Mouse (Mus musculus): ENCODE data around the gene Hspa1a. TPM values are rescaled to one million over a fixed set of nuclear protein-coding genes. Genes with fewer than 3 reads are reported as not detected.
"Not testable (repeated sequence)": the region's sequence is repeated elsewhere in the genome, so short reads cannot be mapped to it uniquely, and the experiment has no call there.

Gene Hspa1a
- 2.3 and 2.9 TPM in 2 replicates for polyA plus RNA-seq (2014; fragmentation: Nextera tagmentation; extraction: Ambion mirVana)

DNA sequence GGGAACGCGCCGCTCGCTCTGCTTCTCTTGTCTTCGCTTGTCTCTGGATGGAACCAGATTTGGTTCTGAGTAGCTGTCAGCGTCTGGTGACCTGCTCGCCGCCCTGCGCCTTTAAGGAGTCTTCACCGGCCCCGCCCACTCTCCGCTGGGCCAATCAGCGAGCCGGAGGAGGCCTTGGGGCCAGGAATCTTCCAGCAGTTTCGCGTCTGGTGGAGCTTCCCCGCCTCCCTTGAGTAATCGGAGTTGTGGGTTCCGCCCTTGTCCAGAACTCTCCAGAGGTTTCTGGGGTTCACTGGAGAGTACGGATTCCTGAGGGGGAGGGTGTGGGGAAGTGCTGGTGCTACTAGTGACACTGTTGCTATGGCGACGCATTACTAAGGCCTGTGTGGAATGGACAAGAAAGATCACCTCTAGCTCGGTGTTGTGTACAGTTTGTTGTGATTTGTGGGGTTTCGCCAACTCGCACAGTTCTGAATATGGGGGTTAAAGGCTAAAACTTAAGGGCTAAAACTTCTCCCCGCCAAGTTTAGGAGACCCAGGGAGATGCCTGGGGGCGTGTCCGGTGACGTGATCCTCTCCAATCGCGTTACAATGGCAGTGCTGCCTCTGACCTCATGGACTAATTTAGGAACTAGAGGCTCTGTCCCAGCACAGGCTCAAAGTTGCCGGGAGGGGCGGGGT is at the start of gene Hspa1a, which contains the start of gene Hspa1l:
Gene Hspa1a (minus strand): TSS at position 88 of the 681 bp plus-strand sequence.
Gene Hspa1l (plus strand): TSS at position 635 of the 681 bp plus-strand sequence.
- 1% methylated on average over 25 of the region's 33 CpGs for WGBS
- H3K27ac ChIP-seq (replicated peaks in 1 of 2; ENCODE audit: control insufficient read depth in 1 of 2, insufficient read depth in 1 of 2, low read depth in 2 of 2, low read length in 2 of 2), result peak within 1 kb of the TSS; percentile 80 to 83
- ATAC-seq (ENCODE audit: insufficient number of reproducible peaks, insufficient read depth, low FRiP score, low read depth), result peak; percentile 89

DNA sequence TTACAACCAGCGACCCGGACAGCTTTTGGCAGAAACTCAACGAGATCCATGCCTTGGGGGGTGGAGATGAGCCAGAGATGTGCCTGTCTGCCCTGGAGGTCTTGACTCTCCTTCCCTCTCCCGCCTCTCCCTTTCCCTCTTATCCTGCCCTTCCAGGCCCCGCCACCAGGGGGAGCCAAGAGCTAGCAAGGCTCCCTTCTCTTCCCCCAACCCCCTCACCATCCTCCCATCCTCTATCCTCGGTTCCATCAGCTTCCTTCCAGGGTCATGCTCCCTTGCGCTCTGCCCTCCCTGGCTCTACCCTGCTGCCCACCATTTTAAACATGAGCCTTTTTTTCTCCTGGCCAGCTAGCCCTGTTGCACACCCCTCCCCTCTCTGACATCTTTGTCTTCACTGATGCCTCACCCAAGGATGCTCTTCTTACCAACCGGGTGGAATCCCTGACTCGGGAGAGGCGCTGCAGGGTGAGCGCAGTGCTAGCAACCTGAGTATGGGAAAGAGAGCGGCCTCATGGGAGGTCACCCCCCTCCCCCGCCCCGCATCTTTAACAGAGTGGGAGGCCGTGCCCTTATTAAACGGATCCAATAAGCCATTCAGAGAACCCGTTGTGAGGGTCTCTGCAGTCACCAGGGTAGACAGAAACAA is 49.3 kb upstream of the Hspa1a start:
- Histone ChIP-seq H3K9ac (ENCODE audit: low read length) (no peak overlapping the region), H3K4me1 (ENCODE audit: control insufficient read depth in 2 of 2, insufficient read depth in 2 of 2, low read length in 2 of 2) (peaks cover 23 to 31% of the 10 kb centered on the region in 2 experiments), H3K27ac (replicated peaks in 1 of 2; ENCODE audit: control insufficient read depth in 1 of 2, insufficient read depth in 1 of 2, low read depth in 2 of 2, low read length in 2 of 2) (peak overlapping the region; percentile 63 to 78), H3K27me3 (ENCODE audit: control insufficient read depth, insufficient read depth, low read length) (no peaks in the 10 kb centered on the region), H3K4me3 (ENCODE audit: control insufficient read depth in 1 of 2, insufficient read depth in 1 of 2, low read depth in 1 of 2, low read length in 2 of 2) (no peak overlapping the region), H3K36me3 (ENCODE audit: control insufficient read depth, insufficient read depth, low read length) (no peaks in the 10 kb centered on the region), H3K4me2 (ENCODE audit: low read length) (peak overlapping the region; percentile 26), H3K9me3 (ENCODE audit: control insufficient read depth, low read length) (no peaks in the 10 kb centered on the region)
- ATAC-seq (ENCODE audit: insufficient number of reproducible peaks, insufficient read depth, low FRiP score, low read depth), result peak; percentile 16; the same call in 1 of the 2 replicates
- WGBS, result 5% methylated on average over 17 of the region's 17 CpGs

More for the DNA sequence above, at the start of gene Hspa1a, which contains the start of gene Hspa1l:
- Histone ChIP-seq H3K4me2 (ENCODE audit: low read length) (peak within 1 kb of the TSS; percentile 76), H3K9ac (ENCODE audit: low read length) (peak within 1 kb of the TSS; percentile 63), H3K4me3 (ENCODE audit: control insufficient read depth in 1 of 2, insufficient read depth in 1 of 2, low read depth in 1 of 2, low read length in 2 of 2) (peak within 1 kb of the TSS; percentile 47 to 52), H3K27me3 (ENCODE audit: control insufficient read depth, insufficient read depth, low read length) (peaks cover 24% of the 10 kb centered on the region)
- H3K4me1 ChIP-seq (ENCODE audit: control insufficient read depth in 2 of 2, insufficient read depth in 2 of 2, low read length in 2 of 2); H3K36me3 ChIP-seq (ENCODE audit: control insufficient read depth, insufficient read depth, low read length); H3K9me3 ChIP-seq (ENCODE audit: control insufficient read depth, low read length): not testable (repeated sequence)

DNA sequence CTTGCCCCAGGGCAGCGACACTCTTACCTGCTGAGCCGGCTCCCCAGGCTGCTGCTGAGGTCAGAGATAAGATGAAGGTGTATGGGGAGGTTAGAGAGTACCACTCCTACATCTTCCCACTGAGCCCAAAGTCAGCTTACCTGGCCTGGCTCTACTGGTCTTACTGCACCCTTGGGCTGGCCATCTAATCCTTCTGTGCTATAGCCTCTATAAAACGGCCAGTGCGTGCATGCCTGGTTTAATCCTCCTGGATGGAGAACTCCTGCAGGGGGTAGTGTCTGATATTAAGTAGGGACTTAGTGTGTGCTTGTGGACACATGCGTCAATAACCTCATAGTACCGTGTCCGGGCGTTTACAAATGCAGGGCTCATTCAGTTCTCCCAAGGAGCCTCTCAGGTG is 48.6 kb upstream of the Hspa1a start:
- Histone ChIP-seq H3K4me1 (ENCODE audit: control insufficient read depth in 2 of 2, insufficient read depth in 2 of 2, low read length in 2 of 2) (peaks cover 27 to 36% of the 10 kb centered on the region in 2 experiments), H3K9me3 (ENCODE audit: control insufficient read depth, low read length) (no peaks in the 10 kb centered on the region), H3K4me2 (ENCODE audit: low read length) (no peak overlapping the region), H3K27ac (replicated peaks in 1 of 2; ENCODE audit: control insufficient read depth in 1 of 2, insufficient read depth in 1 of 2, low read depth in 2 of 2, low read length in 2 of 2) (no peak overlapping the region), H3K36me3 (ENCODE audit: control insufficient read depth, insufficient read depth, low read length) (peaks cover 5% of the 10 kb centered on the region), H3K27me3 (ENCODE audit: control insufficient read depth, insufficient read depth, low read length) (no peaks in the 10 kb centered on the region), H3K9ac (ENCODE audit: low read length) (no peak overlapping the region), H3K4me3 (ENCODE audit: control insufficient read depth in 1 of 2, insufficient read depth in 1 of 2, low read depth in 1 of 2, low read length in 2 of 2) (no peak overlapping the region)
- no peak for ATAC-seq (ENCODE audit: insufficient number of reproducible peaks, insufficient read depth, low FRiP score, low read depth)
- 88% methylated on average over 8 of the region's 8 CpGs for WGBS

DNA sequence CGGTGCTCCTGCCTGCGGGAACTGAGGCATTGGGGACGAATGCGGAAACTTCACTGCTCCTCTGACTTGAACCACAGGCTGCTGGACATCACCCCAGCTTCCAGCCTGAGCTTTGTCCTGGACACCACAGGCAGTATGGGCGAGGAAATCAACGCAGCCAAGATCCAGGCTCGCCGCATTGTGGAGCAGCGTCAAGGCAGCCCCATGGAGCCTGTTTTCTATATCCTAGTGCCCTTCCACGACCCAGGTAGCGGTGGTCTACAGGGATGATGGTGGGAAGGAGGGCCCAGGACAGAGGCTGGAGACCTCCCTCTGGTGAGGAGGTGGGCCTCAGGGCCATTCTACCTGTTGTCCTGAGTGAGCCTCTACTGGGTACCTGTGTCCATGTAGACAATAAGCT is 47.9 kb upstream of the Hspa1a start:
- H3K9me3 ChIP-seq (ENCODE audit: control insufficient read depth, low read length), result no peaks in the 10 kb centered on the region
- no peak overlapping the region for H3K27ac ChIP-seq (replicated peaks in 1 of 2; ENCODE audit: control insufficient read depth in 1 of 2, insufficient read depth in 1 of 2, low read depth in 2 of 2, low read length in 2 of 2)
- no peak overlapping the region for H3K4me2 ChIP-seq (ENCODE audit: low read length)
- H3K4me3 ChIP-seq (ENCODE audit: control insufficient read depth in 1 of 2, insufficient read depth in 1 of 2, low read depth in 1 of 2, low read length in 2 of 2), result no peak overlapping the region
- peaks cover 27 to 36% of the 10 kb centered on the region in 2 experiments for H3K4me1 ChIP-seq (ENCODE audit: control insufficient read depth in 2 of 2, insufficient read depth in 2 of 2, low read length in 2 of 2)
- H3K27me3 ChIP-seq (ENCODE audit: control insufficient read depth, insufficient read depth, low read length), result no peaks in the 10 kb centered on the region
- H3K9ac ChIP-seq (ENCODE audit: low read length), result no peak overlapping the region
- no peak for ATAC-seq (ENCODE audit: insufficient number of reproducible peaks, insufficient read depth, low FRiP score, low read depth)
- peaks cover 12% of the 10 kb centered on the region for H3K36me3 ChIP-seq (ENCODE audit: control insufficient read depth, insufficient read depth, low read length)
- WGBS, result 70% methylated on average over 11 of the region's 11 CpGs

DNA sequence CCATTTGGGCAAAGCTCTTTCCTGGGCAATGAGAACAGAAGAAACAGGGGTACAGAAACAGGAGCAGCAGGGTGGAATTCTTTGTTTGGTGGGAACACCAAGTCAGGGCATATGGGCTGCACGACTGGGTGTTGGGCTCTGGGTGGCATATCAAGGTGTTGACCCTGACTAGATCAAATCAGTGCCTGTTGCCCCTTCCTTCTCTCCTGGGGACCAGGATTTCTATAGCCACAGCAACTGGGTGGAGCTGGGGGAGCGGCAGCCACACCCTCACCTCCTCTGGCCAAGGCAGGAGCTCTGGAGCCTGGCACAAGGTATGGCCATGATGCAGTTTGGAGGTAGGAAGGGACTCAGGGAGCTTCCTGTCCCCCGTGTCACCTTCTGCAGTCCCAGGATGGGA is 46.2 kb upstream of the Hspa1a start:
- no peak overlapping the region for H3K9ac ChIP-seq (ENCODE audit: low read length)
- no peak overlapping the region for H3K4me3 ChIP-seq (ENCODE audit: control insufficient read depth in 1 of 2, insufficient read depth in 1 of 2, low read depth in 1 of 2, low read length in 2 of 2)
- H3K27me3 ChIP-seq (ENCODE audit: control insufficient read depth, insufficient read depth, low read length), result no peaks in the 10 kb centered on the region
- no peak overlapping the region for H3K27ac ChIP-seq (replicated peaks in 1 of 2; ENCODE audit: control insufficient read depth in 1 of 2, insufficient read depth in 1 of 2, low read depth in 2 of 2, low read length in 2 of 2)
- H3K4me2 ChIP-seq (ENCODE audit: low read length), result no peak overlapping the region
- H3K9me3 ChIP-seq (ENCODE audit: control insufficient read depth, low read length), result no peaks in the 10 kb centered on the region
- H3K36me3 ChIP-seq (ENCODE audit: control insufficient read depth, insufficient read depth, low read length), result peaks cover 29% of the 10 kb centered on the region
- peaks cover 17 to 20% of the 10 kb centered on the region in 2 experiments for H3K4me1 ChIP-seq (ENCODE audit: control insufficient read depth in 2 of 2, insufficient read depth in 2 of 2, low read length in 2 of 2)
- 85% methylated on average over 3 of the region's 3 CpGs for whole genome bisulfite sequencing
- ATAC-seq (ENCODE audit: insufficient number of reproducible peaks, insufficient read depth, low FRiP score, low read depth), result no peak

DNA sequence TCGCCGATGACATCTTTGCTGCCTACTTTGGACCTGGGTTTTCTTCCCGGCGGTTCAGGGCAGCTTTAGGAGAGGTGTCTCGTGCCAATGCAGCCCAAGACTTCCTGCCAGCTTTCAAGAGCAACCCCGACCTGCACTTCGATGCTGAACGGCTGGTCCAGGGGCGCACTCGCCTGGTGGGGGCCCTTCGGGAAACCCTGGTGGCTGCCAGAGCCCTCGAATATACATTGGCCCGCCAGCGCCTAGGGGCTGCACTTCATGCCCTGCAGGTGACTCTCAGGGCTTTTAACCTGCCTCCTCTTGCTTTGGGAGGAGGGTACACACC is 45.7 kb upstream of the Hspa1a start:
- H3K9ac ChIP-seq (ENCODE audit: low read length), result no peak overlapping the region
- H3K4me3 ChIP-seq (ENCODE audit: control insufficient read depth in 1 of 2, insufficient read depth in 1 of 2, low read depth in 1 of 2, low read length in 2 of 2), result no peak overlapping the region
- WGBS, result 65% methylated on average over 14 of the region's 14 CpGs
- ATAC-seq (ENCODE audit: insufficient number of reproducible peaks, insufficient read depth, low FRiP score, low read depth), result no peak
- H3K36me3 ChIP-seq (ENCODE audit: control insufficient read depth, insufficient read depth, low read length), result peaks cover 34% of the 10 kb centered on the region
- no peaks in the 10 kb centered on the region for H3K27me3 ChIP-seq (ENCODE audit: control insufficient read depth, insufficient read depth, low read length)
- peaks cover 17 to 20% of the 10 kb centered on the region in 2 experiments for H3K4me1 ChIP-seq (ENCODE audit: control insufficient read depth in 2 of 2, insufficient read depth in 2 of 2, low read length in 2 of 2)
- H3K9me3 ChIP-seq (ENCODE audit: control insufficient read depth, low read length), result no peaks in the 10 kb centered on the region
- no peak overlapping the region for H3K27ac ChIP-seq (replicated peaks in 1 of 2; ENCODE audit: control insufficient read depth in 1 of 2, insufficient read depth in 1 of 2, low read depth in 2 of 2, low read length in 2 of 2)
- H3K4me2 ChIP-seq (ENCODE audit: low read length), result no peak overlapping the region

DNA sequence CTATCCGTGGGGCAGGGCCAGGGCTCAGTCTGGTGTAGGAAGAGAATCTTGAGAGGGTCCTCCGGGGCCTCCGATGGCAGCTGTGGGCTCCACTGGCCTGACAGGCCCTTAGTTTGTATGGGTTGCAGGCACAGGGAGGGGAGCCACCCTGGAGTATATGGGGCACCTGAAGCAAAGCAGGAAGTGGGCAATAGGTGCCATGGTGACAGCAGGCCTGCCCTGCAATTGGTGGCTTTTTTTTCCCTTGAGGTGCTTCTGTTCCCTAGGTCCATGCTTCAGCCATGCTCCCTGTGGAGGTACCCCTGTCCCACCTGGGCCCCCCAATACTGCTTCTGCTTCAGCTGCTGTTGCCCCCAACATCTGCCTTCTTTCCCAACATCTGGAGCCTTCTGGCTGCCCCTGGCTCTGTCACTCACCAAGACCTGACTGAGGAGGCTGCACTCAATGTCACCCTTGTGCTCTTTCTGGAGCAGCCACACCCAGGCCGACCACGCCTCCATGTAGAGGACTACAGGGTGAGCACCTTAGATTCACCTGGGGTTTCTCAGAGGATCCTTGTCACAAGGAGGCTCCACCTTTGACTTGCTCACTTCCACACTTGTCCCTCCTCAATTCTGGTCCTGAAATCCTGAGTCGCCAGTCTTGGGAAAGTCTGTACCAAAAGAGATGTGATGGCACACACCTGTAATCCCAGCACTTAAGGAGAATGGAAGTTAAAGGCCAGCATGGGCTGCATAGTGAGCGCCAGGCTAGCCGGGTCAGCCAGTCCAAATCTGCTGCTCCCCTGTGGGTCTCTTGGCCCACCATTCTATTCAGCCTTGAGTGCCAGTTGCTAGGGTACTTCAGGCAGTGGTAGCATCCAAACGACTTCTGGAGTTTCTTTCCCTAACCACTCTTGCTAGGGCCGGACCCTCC is 45.1 kb upstream of the Hspa1a start:
- Histone ChIP-seq H3K4me2 (ENCODE audit: low read length) (no peak overlapping the region), H3K27me3 (ENCODE audit: control insufficient read depth, insufficient read depth, low read length) (no peaks in the 10 kb centered on the region), H3K27ac (replicated peaks in 1 of 2; ENCODE audit: control insufficient read depth in 1 of 2, insufficient read depth in 1 of 2, low read depth in 2 of 2, low read length in 2 of 2) (0 out of 4 replicates have a peak overlapping the region, but pooled peaks of 1 of the 2 experiments have one; percentile 10), H3K9me3 (ENCODE audit: control insufficient read depth, low read length) (no peaks in the 10 kb centered on the region), H3K4me1 (ENCODE audit: control insufficient read depth in 2 of 2, insufficient read depth in 2 of 2, low read length in 2 of 2) (peaks cover 15 to 18% of the 10 kb centered on the region in 2 experiments), H3K36me3 (ENCODE audit: control insufficient read depth, insufficient read depth, low read length) (peaks cover 40% of the 10 kb centered on the region), H3K9ac (ENCODE audit: low read length) (peak overlapping the region; percentile 53), H3K4me3 (ENCODE audit: control insufficient read depth in 1 of 2, insufficient read depth in 1 of 2, low read depth in 1 of 2, low read length in 2 of 2) (no peak overlapping the region)
- 75% methylated on average over 10 of the region's 10 CpGs for WGBS
- ATAC-seq (ENCODE audit: insufficient number of reproducible peaks, insufficient read depth, low FRiP score, low read depth), result no peak

Data from heart, embryonic 14.5 days (tissue).